Mouse (Mus musculus): Measurements from ENCODE around the gene Zfp260. TPM values are rescaled to one million over a fixed set of nuclear protein-coding genes. Genes with fewer than 3 reads are reported as not detected.
"Not testable (repeated sequence)": the region's sequence is repeated elsewhere in the genome, so short reads cannot be mapped to it uniquely, and the experiment has no call there.

Zfp260 gene
- total RNA-seq (2021), result 10 to 100 TPM; 26.9 to 38.9 TPM
- long read RNA-seq, experiment 1, full-length matches to known transcripts, result 13 of 15 reads
- long read RNA-seq, experiment 1, partial matches to known transcripts, result 0 of 15 reads
- long read RNA-seq, experiment 1, other reads (novel, unspliced or antisense), result 2 of 15 reads
- long read RNA-seq, experiment 2, full-length matches to known transcripts, result 7 of 8 reads
- long read RNA-seq, experiment 2, partial matches to known transcripts, result 0 of 8 reads
- long read RNA-seq, experiment 2, other reads (novel, unspliced or antisense), result 1 of 8 reads

- peak; percentile 95 for DNase-seq
Observed at GRCm38 (mm10) chr7:30094646-30095429, at the start of gene Zfp260. TSS of gene Zfp260 (plus strand) at chr7:30094777.

GRCm38 (mm10) chr7:30048126-30048525 is 46.5 kb upstream of the Zfp260 start:
- DNase-seq, result no peak

GRCm38 (mm10) chr7:30050882-30051548 is 43.6 kb upstream of the Zfp260 start, which contains the start of gene Zfp14:
TSS of gene Zfp14 (minus strand) at chr7:30051380.
- peak; percentile 95 to 96 for DNase-seq

- DNase-seq, result no peak
Observed at GRCm38 (mm10) chr7:30053591-30053990, 41.0 kb upstream of the Zfp260 start.

- DNase-seq, result peak; percentile 23 to 38
Observed at GRCm38 (mm10) chr7:30060341-30060740, 34.2 kb upstream of the Zfp260 start.

- DNase-seq, result no peak
Observed at GRCm38 (mm10) chr7:30062478-30062877, 32.1 kb upstream of the Zfp260 start.

GRCm38 (mm10) chr7:30064622-30065021 is 30.0 kb upstream of the Zfp260 start:
- DNase-seq, result no peak

- DNase-seq, result peak; percentile 87 to 88
Observed at GRCm38 (mm10) chr7:30072146-30073028, 22.2 kb upstream of the Zfp260 start, which contains the start of gene Zfp82. TSS of gene Zfp82 (minus strand) at chr7:30072900.

- no peak for DNase-seq
Observed at GRCm38 (mm10) chr7:30086524-30086923, 8.1 kb upstream of the Zfp260 start.

GRCm38 (mm10) chr7:30089405-30089804 is 5.2 kb upstream of the Zfp260 start:
- DNase-seq, result no peak

GRCm38 (mm10) chr7:30090092-30090969 is 4.2 kb upstream of the Zfp260 start, which contains the start of the genes Gm26920 and Zfp566:
TSS of gene Gm26920 (minus strand) at chr7:30090410.
TSS of gene Zfp566 (minus strand) at chr7:30090527.
- peak; percentile 98 for DNase-seq

- DNase-seq, result peak; percentile 11 to 27
Observed at GRCm38 (mm10) chr7:30090970-30091585, 3.5 kb upstream of the Zfp260 start.

- DNase-seq, result no peak
Observed at GRCm38 (mm10) chr7:30092666-30093065, 1.9 kb upstream of the Zfp260 start.

GRCm38 (mm10) chr7:30093918-30094415 is 610 bp upstream of the Zfp260 start:
- DNase-seq, result no peak

- no peak for DNase-seq
Observed at GRCm38 (mm10) chr7:30095551-30096125, 1.1 kb downstream of the Zfp260 start.

GRCm38 (mm10) chr7:30099297-30099696 is 4.7 kb downstream of the Zfp260 start:
- peak in 1 of 2 experiments; percentile 42 for DNase-seq

GRCm38 (mm10) chr7:30116076-30116475 is 21.5 kb downstream of the Zfp260 start:
- DNase-seq, result no peak

GRCm38 (mm10) chr7:30117935-30118334 is 23.4 kb downstream of the Zfp260 start:
- DNase-seq, result not testable (repeated sequence)

All from heart, adult 18-20 months (tissue).